Mouse (Mus musculus) granulocyte monocyte progenitor cell, adult 5-6 weeks (primary cell): ENCODE results near the gene Akr1d1. TPM values are rescaled to one million over a fixed set of nuclear protein-coding genes. Genes with fewer than 3 reads are reported as not detected.

Experiments used
- ATAC-seq: replicated peaks from 2 replicates; pipeline ENCODE4 v1.8.0; 2016; ENCODE audit warnings: mild to moderate bottlenecking, moderate TSS enrichment, inconsistent platforms; ENCODE audit not compliant: poor library complexity, severe bottlenecking
- total RNA-seq, 2 experiments: library from RNA; stranded (forward) in 1 of 2; stranded (reverse) in 1 of 2; fragments of 200-712, 200-1000 nt in 1 of 2; fragments of >200 nt in 1 of 2; fragmentation: Nextera tagmentation in 1 of 2; gene quantifications; 2 replicates each; pipeline ENCODE4 v1.2.3; 2014 to 2017

Akr1d1 gene
- total RNA-seq, 2 experiments from 2014 or later = not detected

DNA sequence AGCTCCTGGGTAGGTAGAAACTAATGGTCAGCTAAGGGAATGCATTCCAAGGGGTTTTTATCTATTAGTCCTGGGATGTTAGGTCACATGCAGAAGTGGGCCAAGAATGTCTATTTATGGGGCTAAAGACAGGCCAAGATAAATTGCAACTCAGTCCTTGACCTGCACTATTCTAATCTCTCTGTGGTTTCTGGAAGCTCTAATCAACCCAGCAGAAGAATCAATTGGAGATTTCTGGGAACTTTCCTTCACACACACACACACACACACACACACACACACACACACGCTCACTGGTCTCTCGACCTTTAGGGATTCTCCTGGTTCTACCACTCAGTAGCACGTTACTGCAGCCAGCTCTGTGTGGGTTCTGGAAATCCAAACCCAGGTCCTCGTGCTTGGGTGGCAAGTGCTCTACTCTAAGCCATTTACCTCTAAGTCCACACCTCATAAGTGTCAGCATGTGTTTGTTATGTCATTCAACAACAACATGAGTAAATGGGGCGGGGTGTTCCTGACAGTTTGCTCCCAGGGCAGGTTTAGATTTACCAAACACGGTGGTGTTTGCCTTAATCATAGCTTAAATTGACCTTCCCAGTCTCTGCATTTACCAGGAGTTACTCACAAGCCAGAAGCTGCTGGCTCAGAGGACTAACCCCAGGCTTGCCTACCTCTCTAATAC is 82.8 kb downstream of the Akr1d1 start:
- ATAC-seq = no peak

DNA sequence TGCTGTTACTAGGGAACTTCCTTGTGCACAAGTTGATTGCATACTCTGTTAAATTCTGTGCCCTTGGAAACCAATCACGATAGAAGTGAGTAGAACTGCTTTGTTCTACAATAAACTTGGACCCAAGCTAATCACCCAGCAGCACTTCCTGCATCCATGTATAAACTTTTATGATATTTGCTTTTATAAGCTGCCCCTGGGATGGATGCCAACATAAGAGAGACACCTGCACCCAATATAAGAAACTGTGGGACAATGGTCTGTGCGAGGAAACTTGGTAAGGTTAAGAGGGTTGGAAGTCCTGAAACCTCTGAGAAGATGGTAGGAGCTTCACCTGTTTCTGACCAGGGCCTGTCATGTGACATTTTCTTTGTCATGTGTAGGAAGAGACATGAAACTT is 85.5 kb downstream of the Akr1d1 start:
- no peak for ATAC-seq

DNA sequence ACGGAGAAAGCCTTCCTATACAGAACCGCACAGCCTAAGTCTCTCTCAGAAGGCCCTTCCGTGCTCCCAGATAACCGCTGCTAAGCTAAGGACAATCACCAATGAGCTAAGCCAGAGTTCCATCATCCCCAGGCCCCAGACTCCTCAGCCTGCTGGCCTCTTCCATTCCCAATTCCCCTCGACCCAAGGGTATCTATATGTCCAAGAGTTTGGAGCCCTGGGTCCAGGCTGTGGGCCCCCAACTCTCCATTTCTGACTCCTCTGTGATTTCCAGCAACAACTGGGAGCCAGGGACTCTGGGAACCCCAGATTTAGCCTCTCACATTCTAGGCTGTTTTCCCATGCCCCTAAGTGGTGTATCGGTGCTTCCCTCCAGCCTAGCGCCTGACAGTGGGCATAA is 86.2 kb downstream of the Akr1d1 start:
- ATAC-seq = no peak

DNA sequence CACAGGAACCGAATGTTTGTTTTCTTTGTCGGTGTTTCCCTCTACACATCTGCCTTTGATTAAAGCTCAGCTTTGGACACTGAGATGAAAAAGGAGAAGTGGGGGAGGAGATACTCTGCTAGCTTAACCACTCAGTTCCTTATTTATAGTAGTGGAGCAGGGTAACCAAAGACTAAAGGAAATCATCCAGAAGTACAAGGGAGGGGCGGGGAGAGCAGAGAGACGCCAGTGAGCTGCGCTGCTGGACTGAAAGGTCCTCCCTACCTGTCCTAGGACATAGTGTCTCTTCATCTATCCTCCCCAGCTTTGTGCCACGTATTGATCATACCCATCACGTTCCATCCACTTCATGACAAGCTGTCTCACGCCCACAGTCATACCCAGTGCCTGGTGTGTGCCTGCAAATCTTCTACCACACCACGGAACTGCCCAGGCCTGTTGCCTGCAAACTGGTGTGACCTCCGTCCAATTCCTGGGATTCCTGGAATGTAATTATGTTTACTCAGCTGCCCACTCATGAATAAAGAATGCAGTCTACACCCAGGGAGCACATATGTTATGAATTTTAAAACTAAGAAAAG is 87.5 kb downstream of the Akr1d1 start:
- peak; percentile 100 for ATAC-seq

Other genes with a start within 250 kb of the Akr1d1 start
- gene Dgki, start 230.0 kb upstream of the Akr1d1 start, total RNA-seq (2014; fragmentation: Nextera tagmentation) = not detected in 2 replicates
- gene Dgki, start 230.0 kb upstream of the Akr1d1 start, total RNA-seq (2017) = not detected in 2 replicates
- gene Creb3l2, start 88.0 kb upstream of the Akr1d1 start, total RNA-seq (2014; fragmentation: Nextera tagmentation) = 12.1 and 12.4 TPM in 2 replicates
- gene Creb3l2, start 88.0 kb upstream of the Akr1d1 start, total RNA-seq (2017) = 3.9 and 4.2 TPM in 2 replicates